Comparison of ENCODE assay signal across 10 mouse cellular contexts in genomic region chr16:64068787-64069673, GRCm38 (mm10).
DNase-seq lines count a peak whose midpoint lies in the region.
"Had no signal": no experiment of that assay in that cellular context is flagged by ENCODE, and none has a peak within 500 bp of the region (broad histone marks: within the 10 kb centered on the region; RNA-seq: fewer than 3 reads in every experiment).

No protein-coding gene starts in this region.

- 16% methylated on average over 13 of the region's 13 CpGs for WGBS in hindbrain, embryonic 10.5 days

- H3K4me1 ChIP-seq in hindbrain, embryonic 10.5 days (replicated peaks), result peaks cover 10% of the 10 kb centered on the region
- H3K4me1 ChIP-seq: megakaryocyte, embryonic 14.5 days had no signal

- H3K27ac ChIP-seq in hindbrain, embryonic 10.5 days, result peak overlapping the region; percentile 74

- peak; percentile 32 for DNase-seq in ZHBTc4 (ENCODE audit: low read depth, low spot score)
- peak; percentile 81 for DNase-seq in embryo, embryonic 11 days
- DNase-seq in hindbrain, embryonic 10.5 days (ENCODE audit: low spot score), result peak; percentile 76
- peak; percentile 55 for DNase-seq in neural tube, embryonic 10.5 days (ENCODE audit: extremely low spot score, low spot score)
- DNase-seq in ovary, adult 18-20 months (ENCODE audit: low spot score), result no peak
- DNase-seq in kidney, postnatal 36 days, result no peak
- DNase-seq in liver, result no peak
- DNase-seq: heart, postnatal 4 days; kidney, postnatal 4 days had no signal

- peaks cover 6% of the 10 kb centered on the region; the same call in 1 of the 2 replicates for H3K27me3 ChIP-seq in hindbrain, embryonic 10.5 days (ENCODE audit: insufficient read depth, poor library complexity, severe bottlenecking)
- H3K27me3 ChIP-seq: megakaryocyte, embryonic 14.5 days had no signal

- no peak overlapping the region for H3K4me3 ChIP-seq in hindbrain, embryonic 10.5 days
- H3K4me3 ChIP-seq: megakaryocyte, embryonic 14.5 days had no signal

- H3K36me3 ChIP-seq in hindbrain, embryonic 10.5 days, result no peaks in the 10 kb centered on the region

- H3K9me3 ChIP-seq in hindbrain, embryonic 10.5 days, result no peaks in the 10 kb centered on the region

Comparison
In these comparisons a context has a peak if more than half of its experiments do, and no peak if none do; other contexts are left out.
1. DNase-seq: peak in ZHBTc4 (single experiment), embryo, embryonic 11 days (single experiment), hindbrain, embryonic 10.5 days (single experiment) and neural tube, embryonic 10.5 days (single experiment); none in ovary, adult 18-20 months (single experiment), kidney, postnatal 36 days (0 of 2) and liver (single experiment).